Mouse (Mus musculus): ENCODE measurements at regions not wholly inside any gene's neighbourhood (a gene's known extent, or its start where the extent isn't known, plus 50 kb on each side); places are given as distances from the start of the nearest gene placed in this dataset.

DNA sequence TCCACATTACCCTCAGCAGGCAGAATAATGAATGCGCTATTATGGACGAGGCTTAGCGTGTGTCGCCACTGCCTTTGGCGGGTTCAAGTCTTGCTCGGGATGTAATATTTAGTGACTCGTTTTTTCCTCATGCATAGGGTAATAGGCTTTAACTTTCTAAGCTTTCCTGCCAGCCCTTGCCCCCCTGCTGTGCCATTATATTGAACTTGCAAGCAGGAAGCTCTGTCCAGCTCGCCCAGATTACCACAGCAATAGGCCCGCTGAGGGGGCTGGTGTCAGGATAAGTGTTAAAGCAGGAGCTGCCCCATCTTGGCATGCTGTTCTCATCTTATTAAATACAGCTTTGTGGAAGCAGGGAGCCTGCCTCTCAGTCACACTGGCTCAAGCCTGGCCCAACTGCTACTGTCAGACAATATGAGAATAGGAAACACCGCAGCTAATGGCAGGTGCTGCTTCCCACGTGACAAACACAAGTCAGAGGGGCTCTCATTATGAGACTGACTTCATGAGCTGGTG lies 105.8 kb upstream of the Cmc1 start:
- TF ChIP-seq CTCF (IDR thresholded peaks at IDR 0.05; ENCODE audit: low read depth) = no peak
- no peak for TF ChIP-seq EP300 (IDR thresholded peaks at IDR 0.05; ENCODE audit: low read depth)
